Mouse (Mus musculus) forebrain, postnatal 0 days (tissue): Measurements from ENCODE around the gene Cela2a. TPM values are rescaled to one million over a fixed set of nuclear protein-coding genes. Genes with fewer than 3 reads are reported as not detected.

Experiments
- ATAC-seq: fragments of 200-750 bp; cut with Nextera tagmentation; 2 replicates; pipeline ENCODE4 v1.8.0; 2017; ENCODE audit warnings: mild to moderate bottlenecking, moderate library complexity
- DNase-seq: peaks from one replicate; pipeline ENCODE4 v3.0.0-alpha.2; 2015
- H3K27ac ChIP-seq: fragments of 300-500 bp; sonication (generic); 2 replicates; pipeline ENCODE4 v1.5.1; 2014; ENCODE audit warnings: low read depth, mild to moderate bottlenecking, antibody characterized with exemption, low read length, moderate library complexity, mixed read lengths
- H3K27me3 ChIP-seq: fragments of 300-500 bp; sonication (generic); 2 replicates; pipeline ENCODE4 v1.6.1; 2014; ENCODE audit warnings: mild to moderate bottlenecking, low read length, mixed read lengths; ENCODE audit not compliant: insufficient read depth
- H3K36me3 ChIP-seq: fragments of 300-500 bp; sonication (generic); 2 replicates; pipeline ENCODE4 v1.6.1; 2014; ENCODE audit warnings: mild to moderate bottlenecking, moderate library complexity; ENCODE audit not compliant: insufficient read depth
- H3K4me1 ChIP-seq: fragments of 300-500 bp; sonication (generic); 2 replicates; pipeline ENCODE4 v1.6.1; 2014; ENCODE audit warnings: antibody characterized with exemption; ENCODE audit not compliant: insufficient read depth
- H3K4me2 ChIP-seq: fragments of 300-500 bp; sonication (generic); 2 replicates; pipeline ENCODE4 v1.6.1; 2014; ENCODE audit warnings: low read depth, mild to moderate bottlenecking, moderate library complexity
- H3K4me3 ChIP-seq: fragments of 300-500 bp; sonication (generic); 2 replicates; pipeline ENCODE4 v1.5.1; 2014; ENCODE audit warnings: low read depth, low read length, mixed read lengths
- H3K9ac ChIP-seq: fragments of 300-500 bp; sonication (generic); 2 replicates; pipeline ENCODE4 v1.6.1; 2014; ENCODE audit warnings: mild to moderate bottlenecking
- H3K9me3 ChIP-seq: fragments of 300-500 bp; sonication (generic); 2 replicates; pipeline ENCODE4 v1.6.1; 2016; ENCODE audit warnings: low read length
- CTCF ChIP-seq: sonication (generic); IDR thresholded peaks from 2 replicates; pipeline ENCODE4 v1.5.1; 2016; ENCODE audit warnings: antibody characterized with exemption, control low read depth, low read depth
- WGBS: fragments of 180-500 bp; shearing (Covaris S2); extraction: QIAGEN DNeasy Blood & Tissue Kit; methylation state at CpG from one replicate; pipeline ENCODE4 v1.1.7; 2014; 5-methylcytosine and 5-hydroxymethylcytosine counted together
- polyA plus RNA-seq: library from polyadenylated mRNA; unstranded; fragments of >200 nt; fragmentation: Nextera tagmentation; extraction: Ambion mirVana; gene quantifications from 2 replicates; pipeline ENCODE4 v1.2.1, GENCODE M21; 2015
- total RNA-seq: library from RNA; depleted of rRNA; stranded (reverse); fragments of >200 nt; gene quantifications from 2 replicates; pipeline ENCODE4 v1.2.3, GENCODE M21; 2014

Cela2a gene
- total and polyA plus RNA-seq, 2 experiments from 2014 or later, result 0.39 TPM; not detected in 1

DNA sequence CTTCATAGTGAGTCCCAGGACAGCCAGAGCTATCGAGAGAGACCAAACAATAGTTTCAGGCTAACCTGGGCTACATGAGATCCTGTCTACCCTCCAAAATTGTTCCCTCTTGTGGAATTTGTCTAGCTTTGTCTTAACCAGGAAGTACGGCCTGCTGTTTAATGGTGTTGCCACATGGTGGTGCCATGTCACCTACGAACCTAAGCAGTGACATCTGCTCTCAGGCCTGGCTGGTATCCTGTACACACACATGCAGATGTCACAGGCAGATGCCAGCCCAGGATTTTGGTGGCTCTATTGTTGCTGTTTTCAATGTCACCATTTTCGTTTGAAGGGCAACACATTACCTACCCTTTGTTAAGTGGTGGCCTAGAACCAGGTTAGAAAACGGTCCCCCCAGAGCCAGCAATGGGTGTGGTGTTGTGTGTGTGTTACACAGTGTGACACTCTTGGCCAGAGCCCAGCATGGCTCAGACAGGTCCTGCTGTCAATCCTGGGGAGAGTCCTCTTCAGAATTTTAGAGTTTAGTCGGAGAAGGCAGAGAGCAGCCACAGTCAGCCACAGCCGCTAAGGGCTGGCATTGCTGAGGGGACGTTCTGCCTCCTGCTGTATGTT lies 16.0 kb downstream of the Cela2a start:
- Histone ChIP-seq H3K4me1 (no peaks in the 10 kb centered on the region), H3K9me3 (no peaks in the 10 kb centered on the region), H3K4me3 (no peak overlapping the region), H3K4me2 (no peak overlapping the region), H3K27me3 (no peaks in the 10 kb centered on the region), H3K36me3 (peaks cover 91% of the 10 kb centered on the region), H3K9ac (no peak overlapping the region), H3K27ac (no peak overlapping the region)
- ATAC-seq (peak; percentile 74; the same call in 1 of the 2 replicates), DNase-seq (peak; percentile 58)
- peak; percentile 73 for TF ChIP-seq CTCF
- WGBS, result 66% methylated on average over 8 of the region's 8 CpGs

- H3K27me3 ChIP-seq, result no peaks in the 10 kb centered on the region
- WGBS, result 92% methylated on average over 8 of the region's 8 CpGs
- no peak overlapping the region for H3K9ac ChIP-seq
- no peaks in the 10 kb centered on the region for H3K4me1 ChIP-seq
- TF ChIP-seq CTCF, result no peak
- H3K4me3 ChIP-seq, result no peak overlapping the region
- no peaks in the 10 kb centered on the region for H3K9me3 ChIP-seq
- H3K4me2 ChIP-seq, result no peak overlapping the region
- H3K27ac ChIP-seq, result no peak overlapping the region
- DNase-seq, result no peak
- H3K36me3 ChIP-seq, result peaks cover 66% of the 10 kb centered on the region
- ATAC-seq, result no peak
These were observed 20.1 kb downstream of the Cela2a start for GRCm38 (mm10) chr4:141805886-141806285.

- 93% methylated on average over 4 of the region's 4 CpGs for WGBS
- peaks cover 49% of the 10 kb centered on the region for H3K36me3 ChIP-seq
These were observed 21.9 kb downstream of the Cela2a start for GRCm38 (mm10) chr4:141804105-141804504.

GRCm38 (mm10) chr4:141797545-141797944 lies 28.4 kb downstream of the Cela2a start:
- H3K27ac ChIP-seq, result no peak overlapping the region
- H3K36me3 ChIP-seq, result 0 out of 2 replicates have a peak, but pooled peaks cover 10% of the 10 kb centered on the region
- ATAC-seq (no peak), DNase-seq (no peak)
- no peak overlapping the region for H3K9ac ChIP-seq
- no peaks in the 10 kb centered on the region for H3K9me3 ChIP-seq
- peaks cover 10% of the 10 kb centered on the region for H3K4me1 ChIP-seq
- 91% methylated on average over 5 of the region's 5 CpGs for WGBS
- no peak for TF ChIP-seq CTCF
- H3K4me3 ChIP-seq, result no peak overlapping the region
- no peak overlapping the region for H3K4me2 ChIP-seq
- H3K27me3 ChIP-seq, result no peaks in the 10 kb centered on the region

More at GRCm38 (mm10) chr4:141804105-141804504, 21.9 kb downstream of the Cela2a start:
- H3K27ac ChIP-seq, result no peak overlapping the region
- DNase-seq (no peak), ATAC-seq (no peak)
- no peak overlapping the region for H3K4me2 ChIP-seq
- no peaks in the 10 kb centered on the region for H3K9me3 ChIP-seq
- no peaks in the 10 kb centered on the region for H3K4me1 ChIP-seq
- no peak overlapping the region for H3K9ac ChIP-seq
- H3K4me3 ChIP-seq, result no peak overlapping the region
- no peak for TF ChIP-seq CTCF
- H3K27me3 ChIP-seq, result no peaks in the 10 kb centered on the region

DNA sequence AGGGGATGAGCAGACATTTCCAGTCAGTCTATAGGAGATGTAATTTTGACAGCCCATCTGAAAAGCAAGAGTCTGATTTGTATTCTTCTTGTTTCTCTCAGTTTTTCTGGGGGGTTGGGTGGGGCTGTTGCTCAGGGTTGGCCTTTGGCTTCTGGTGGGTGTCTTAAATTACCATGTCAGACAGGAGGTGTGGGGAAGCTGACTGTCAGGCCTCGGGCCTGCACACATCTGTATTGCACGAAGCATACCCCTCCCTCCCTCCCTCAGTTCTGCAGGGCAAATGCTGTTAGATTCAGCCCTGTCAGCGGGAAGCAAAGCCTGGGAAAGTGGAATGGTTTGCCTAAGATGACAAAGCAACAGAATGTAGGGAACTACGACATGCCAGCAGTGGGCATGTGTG lies 29.0 kb downstream of the Cela2a start:
- Histone ChIP-seq H3K4me3 (no peak overlapping the region), H3K9me3 (no peaks in the 10 kb centered on the region), H3K27ac (no peak overlapping the region), H3K4me1 (peaks cover 10% of the 10 kb centered on the region), H3K9ac (no peak overlapping the region), H3K36me3 (0 out of 2 replicates have a peak, but pooled peaks cover 10% of the 10 kb centered on the region), H3K4me2 (no peak overlapping the region), H3K27me3 (no peaks in the 10 kb centered on the region)
- DNase-seq (no peak), ATAC-seq (no peak)
- 91% methylated on average over 4 of the region's 4 CpGs for WGBS
- TF ChIP-seq CTCF, result no peak

DNA sequence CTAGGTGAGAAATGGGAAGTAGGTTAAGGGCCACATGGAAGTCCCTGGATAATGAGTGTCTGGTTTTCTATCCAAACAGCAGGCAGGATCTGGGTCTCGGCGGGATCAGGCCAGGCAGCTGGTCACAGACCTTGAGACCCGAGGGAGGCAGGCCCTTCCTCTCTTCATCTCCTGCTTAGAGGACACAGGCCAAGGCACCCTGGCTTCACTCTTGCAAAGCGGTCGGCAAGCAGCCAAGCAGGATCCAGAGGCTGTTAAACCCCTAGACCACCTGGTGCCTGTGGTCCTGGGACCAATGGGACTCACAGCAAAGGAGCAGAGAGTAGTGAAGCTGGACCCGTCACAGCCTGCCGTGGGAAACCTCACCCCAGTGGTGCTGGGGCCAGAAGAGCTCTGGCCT lies 29.6 kb downstream of the Cela2a start:
- no peak for ATAC-seq
- no peaks in the 10 kb centered on the region for H3K27me3 ChIP-seq
- peaks cover 10% of the 10 kb centered on the region for H3K4me1 ChIP-seq
- WGBS, result 87% methylated on average over 7 of the region's 7 CpGs
- DNase-seq, result no peak
- no peak for TF ChIP-seq CTCF
- H3K9me3 ChIP-seq, result no peaks in the 10 kb centered on the region
- H3K27ac ChIP-seq, result no peak overlapping the region
- no peak overlapping the region for H3K4me2 ChIP-seq
- H3K4me3 ChIP-seq, result no peak overlapping the region
- no peak overlapping the region for H3K9ac ChIP-seq
- H3K36me3 ChIP-seq, result 0 out of 2 replicates have a peak, but pooled peaks cover 10% of the 10 kb centered on the region

- 0 out of 2 replicates have a peak, but pooled peaks cover 10% of the 10 kb centered on the region for H3K36me3 ChIP-seq
- peak overlapping the region; percentile 73 for H3K4me3 ChIP-seq
- 0 out of 2 replicates have a peak, but pooled peaks have one; percentile 1 for TF ChIP-seq CTCF
- peak overlapping the region; percentile 77 for H3K9ac ChIP-seq
- peak overlapping the region; percentile 54 for H3K4me2 ChIP-seq
- H3K27ac ChIP-seq, result peak overlapping the region; percentile 91
- DNase-seq (no peak), ATAC-seq (no peak)
- WGBS, result 7% methylated on average over 5 of the region's 5 CpGs
- H3K9me3 ChIP-seq, result no peaks in the 10 kb centered on the region
- H3K4me1 ChIP-seq, result peaks cover 15% of the 10 kb centered on the region
- H3K27me3 ChIP-seq, result no peaks in the 10 kb centered on the region
These were observed 31.8 kb downstream of the Cela2a start for GRCm38 (mm10) chr4:141794152-141794535.
